Mouse (Mus musculus): ENCODE results near the gene Ppp1r21.

GRCm38 (mm10) chr17:88494772-88495132 is 35.2 kb upstream of the Ppp1r21 start:
- TF ChIP-seq CTCF (IDR thresholded peaks at IDR 0.05; ENCODE audit: low read depth, low read length) (no peak), GATA1 (IDR thresholded peaks at IDR 0.05; ENCODE audit: borderline replicate concordance, low read length) (no peak), GATA2 (IDR thresholded peaks at IDR 0.05; ENCODE audit: borderline replicate concordance, low read depth, low read length) (no peak), TAL1 (conservative IDR thresholded peaks at IDR 0.05; ENCODE audit: low read depth, low read length) (no peak), POLR2AphosphoS5 (IDR thresholded peaks at IDR 0.05; ENCODE audit: insufficient replicate concordance, low read depth, low read length) (no peak)
